Mouse (Mus musculus): ENCODE data around the gene Cdc20b. TPM values are rescaled to one million over a fixed set of nuclear protein-coding genes. Genes with fewer than 3 reads are reported as not detected.
A peak's percentile ranks its signal among the peaks of the same experiment; 100 is the strongest.

The Cdc20b gene
- not detected in 2 replicates for polyA plus RNA-seq (2016; fragmentation: Nextera tagmentation; extraction: Ambion mirVana)

GRCm38 (mm10) chr13:113034950-113035421, at the start of gene Cdc20b:
Cdc20b (plus strand) TSS chr13:113035111.
- WGBS, result 2% methylated on average over 46 of the region's 46 CpGs
- Histone ChIP-seq H3K36me3 (no peaks in the 10 kb centered on the region), H3K4me3 (peak within 1 kb of the TSS; percentile 74), H3K9me3 (no peaks in the 10 kb centered on the region), H3K27me3 (ENCODE audit: insufficient read depth, poor library complexity, severe bottlenecking) (peaks cover 44% of the 10 kb centered on the region), H3K27ac (no peak within 1 kb of the TSS), H3K4me1 (peaks cover 23% of the 10 kb centered on the region)
- DNase-seq (ENCODE audit: low spot score), result peak; percentile 73

DNA sequence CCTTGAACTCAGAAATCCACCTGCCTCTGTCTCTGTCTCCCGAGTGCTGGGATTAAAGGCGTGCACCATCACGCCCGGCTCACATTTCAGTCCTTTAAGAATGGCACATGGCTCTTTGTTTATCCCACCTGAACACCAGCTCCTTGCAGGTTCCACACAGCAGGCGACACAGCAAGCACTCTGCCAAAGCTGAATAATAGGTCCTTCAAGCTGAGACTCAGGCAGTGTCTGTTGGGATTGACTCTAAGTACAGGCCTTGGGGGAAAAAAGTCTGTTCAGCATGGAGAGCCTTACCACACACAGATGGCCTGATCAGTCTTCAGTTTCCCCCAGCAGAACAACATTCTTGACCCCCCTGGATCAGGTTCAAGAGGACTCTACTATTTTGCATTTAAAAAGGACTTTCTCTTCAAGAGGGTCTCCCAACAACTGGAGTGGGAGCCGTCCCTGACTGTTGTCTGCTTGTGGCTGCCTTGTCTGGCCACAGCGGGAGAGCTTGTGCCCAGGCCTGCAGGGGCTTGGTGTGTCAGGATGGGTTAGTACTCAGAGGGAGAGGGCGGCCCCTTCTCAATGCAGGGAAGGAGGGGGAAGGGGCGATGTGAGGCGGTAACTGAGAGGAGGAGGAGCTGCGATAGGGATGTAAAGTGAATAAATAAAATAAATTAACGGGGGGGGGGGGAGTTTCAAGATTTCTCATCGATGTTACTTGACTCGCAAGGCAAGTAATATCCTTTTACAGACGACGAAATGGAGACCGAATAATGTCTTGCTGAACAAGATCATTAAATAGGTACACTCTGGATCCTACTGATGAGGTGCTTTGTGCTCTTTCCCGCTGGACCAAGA, 49.1 kb upstream of the Cdc20b start:
- H3K9me3 ChIP-seq, result no peaks in the 10 kb centered on the region
- DNase-seq (ENCODE audit: low spot score), result no peak
- H3K27me3 ChIP-seq (ENCODE audit: insufficient read depth, poor library complexity, severe bottlenecking), result peaks cover 77% of the 10 kb centered on the region
- H3K27ac ChIP-seq, result no peak overlapping the region
- H3K36me3 ChIP-seq, result no peaks in the 10 kb centered on the region
- WGBS, result 6% methylated on average over 18 of the region's 18 CpGs
- H3K4me3 ChIP-seq, result 0 out of 2 replicates have a peak overlapping the region, but pooled peaks have one; percentile 63
- H3K4me1 ChIP-seq, result peaks cover 37% of the 10 kb centered on the region

- Histone ChIP-seq H3K36me3 (no peaks in the 10 kb centered on the region), H3K27ac (no peak overlapping the region), H3K9me3 (no peaks in the 10 kb centered on the region), H3K4me3 (peak overlapping the region; percentile 63), H3K4me1 (peaks cover 37% of the 10 kb centered on the region), H3K27me3 (ENCODE audit: insufficient read depth, poor library complexity, severe bottlenecking) (peaks cover 78% of the 10 kb centered on the region)
- under 1% methylated on average over 17 of the region's 17 CpGs for WGBS
- peak; percentile 69 for DNase-seq (ENCODE audit: low spot score)
These were observed 48.4 kb upstream of the Cdc20b start for GRCm38 (mm10) chr13:112986451-112986950.

GRCm38 (mm10) chr13:112987532-112987943, 47.4 kb upstream of the Cdc20b start, which contains the start of gene Ccno:
Ccno (plus strand) TSS chr13:112987802.
- H3K27ac ChIP-seq, result peak within 1 kb of the TSS; percentile 69
- H3K27me3 ChIP-seq (ENCODE audit: insufficient read depth, poor library complexity, severe bottlenecking), result peaks cover 81% of the 10 kb centered on the region
- H3K4me1 ChIP-seq, result peaks cover 37% of the 10 kb centered on the region
- peak within 1 kb of the TSS; percentile 63 for H3K4me3 ChIP-seq
- DNase-seq (ENCODE audit: low spot score), result peak; percentile 95
- H3K9me3 ChIP-seq, result no peaks in the 10 kb centered on the region
- under 1% methylated on average over 47 of the region's 47 CpGs for WGBS
- no peaks in the 10 kb centered on the region for H3K36me3 ChIP-seq

DNA sequence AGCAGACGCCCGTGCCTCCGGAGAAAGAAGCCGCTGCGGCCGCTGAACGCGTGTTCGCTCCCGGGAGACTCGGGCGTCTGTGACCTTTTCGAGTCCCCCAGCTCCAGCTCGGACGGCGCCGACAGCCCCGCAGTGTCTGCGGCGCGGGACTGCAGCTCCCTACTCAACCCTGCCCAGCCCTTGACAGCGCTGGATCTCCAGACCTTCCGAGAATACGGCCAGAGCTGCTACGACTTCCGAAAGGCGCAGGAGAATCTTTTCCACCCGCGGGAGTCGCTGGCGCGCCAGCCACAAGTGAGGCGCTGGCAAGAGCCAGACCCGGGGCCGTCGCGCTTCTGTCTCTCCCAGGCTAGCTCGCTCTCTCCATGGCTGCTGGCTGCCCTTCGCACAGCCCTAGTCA, 46.9 kb upstream of the Cdc20b start:
- Histone ChIP-seq H3K4me1 (peaks cover 37% of the 10 kb centered on the region), H3K9me3 (no peaks in the 10 kb centered on the region), H3K4me3 (peak overlapping the region; percentile 63), H3K27ac (peak overlapping the region; percentile 69), H3K36me3 (no peaks in the 10 kb centered on the region), H3K27me3 (ENCODE audit: insufficient read depth, poor library complexity, severe bottlenecking) (peaks cover 86% of the 10 kb centered on the region)
- DNase-seq (ENCODE audit: low spot score), result no peak
- WGBS, result under 1% methylated on average over 39 of the region's 39 CpGs

DNA sequence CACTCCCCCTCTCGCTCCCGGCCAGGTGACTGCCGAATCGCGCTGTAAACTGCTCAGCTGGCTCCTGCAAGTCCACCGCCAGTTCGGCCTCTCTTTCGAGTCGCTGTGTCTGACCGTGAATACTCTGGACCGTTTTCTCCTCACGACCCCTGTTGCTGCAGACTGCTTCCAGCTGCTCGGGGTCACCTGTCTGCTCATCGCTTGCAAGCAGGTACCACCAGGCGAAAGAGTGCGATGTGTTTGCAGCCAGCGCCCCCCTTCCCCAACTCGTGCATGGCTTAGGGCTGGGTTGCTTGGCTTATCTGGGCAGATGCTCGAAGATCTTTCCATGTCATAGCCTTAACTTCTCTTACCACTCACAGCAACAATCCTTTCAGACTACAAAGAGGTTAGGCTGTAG, 46.0 kb upstream of the Cdc20b start:
- DNase-seq (ENCODE audit: low spot score), result no peak
- H3K27ac ChIP-seq, result no peak overlapping the region
- H3K4me3 ChIP-seq, result peak overlapping the region; percentile 63
- H3K27me3 ChIP-seq (ENCODE audit: insufficient read depth, poor library complexity, severe bottlenecking), result peaks cover 93% of the 10 kb centered on the region
- H3K36me3 ChIP-seq, result no peaks in the 10 kb centered on the region
- H3K4me1 ChIP-seq, result peaks cover 44% of the 10 kb centered on the region
- under 1% methylated on average over 19 of the region's 19 CpGs for WGBS
- no peaks in the 10 kb centered on the region for H3K9me3 ChIP-seq

DNA sequence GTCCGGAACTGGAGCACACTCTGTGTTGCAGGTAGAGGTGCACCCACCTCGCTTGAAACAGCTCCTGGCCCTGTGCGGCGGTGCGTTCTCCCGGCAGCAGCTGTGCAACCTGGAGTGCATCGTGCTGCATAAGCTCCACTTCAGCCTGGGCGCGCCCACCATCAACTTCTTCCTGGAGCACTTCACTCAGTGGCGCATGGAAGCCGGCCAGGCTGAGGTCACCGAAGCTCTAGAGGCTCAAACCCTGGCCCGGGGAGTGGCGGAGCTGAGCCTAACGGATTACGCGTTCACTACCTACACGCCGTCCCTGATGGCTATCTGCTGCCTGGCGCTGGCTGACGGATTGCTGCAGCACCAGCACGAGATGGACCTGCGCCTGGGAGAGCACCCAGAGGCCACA, 45.4 kb upstream of the Cdc20b start:
- peaks cover 93% of the 10 kb centered on the region for H3K27me3 ChIP-seq (ENCODE audit: insufficient read depth, poor library complexity, severe bottlenecking)
- under 1% methylated on average over 23 of the region's 23 CpGs for WGBS
- peak; percentile 76 for DNase-seq (ENCODE audit: low spot score)
- no peaks in the 10 kb centered on the region for H3K9me3 ChIP-seq
- no peaks in the 10 kb centered on the region for H3K36me3 ChIP-seq
- H3K27ac ChIP-seq, result no peak overlapping the region
- H3K4me3 ChIP-seq, result peak overlapping the region; percentile 63
- peaks cover 49% of the 10 kb centered on the region for H3K4me1 ChIP-seq

GRCm38 (mm10) chr13:112990346-112990745, 44.6 kb upstream of the Cdc20b start:
- 17% methylated on average over 4 of the region's 4 CpGs for WGBS
- Histone ChIP-seq H3K36me3 (no peaks in the 10 kb centered on the region), H3K27ac (no peak overlapping the region), H3K4me1 (peaks cover 49% of the 10 kb centered on the region), H3K4me3 (no peak overlapping the region), H3K9me3 (no peaks in the 10 kb centered on the region), H3K27me3 (ENCODE audit: insufficient read depth, poor library complexity, severe bottlenecking) (peaks cover 98% of the 10 kb centered on the region)
- no peak for DNase-seq (ENCODE audit: low spot score)

DNA sequence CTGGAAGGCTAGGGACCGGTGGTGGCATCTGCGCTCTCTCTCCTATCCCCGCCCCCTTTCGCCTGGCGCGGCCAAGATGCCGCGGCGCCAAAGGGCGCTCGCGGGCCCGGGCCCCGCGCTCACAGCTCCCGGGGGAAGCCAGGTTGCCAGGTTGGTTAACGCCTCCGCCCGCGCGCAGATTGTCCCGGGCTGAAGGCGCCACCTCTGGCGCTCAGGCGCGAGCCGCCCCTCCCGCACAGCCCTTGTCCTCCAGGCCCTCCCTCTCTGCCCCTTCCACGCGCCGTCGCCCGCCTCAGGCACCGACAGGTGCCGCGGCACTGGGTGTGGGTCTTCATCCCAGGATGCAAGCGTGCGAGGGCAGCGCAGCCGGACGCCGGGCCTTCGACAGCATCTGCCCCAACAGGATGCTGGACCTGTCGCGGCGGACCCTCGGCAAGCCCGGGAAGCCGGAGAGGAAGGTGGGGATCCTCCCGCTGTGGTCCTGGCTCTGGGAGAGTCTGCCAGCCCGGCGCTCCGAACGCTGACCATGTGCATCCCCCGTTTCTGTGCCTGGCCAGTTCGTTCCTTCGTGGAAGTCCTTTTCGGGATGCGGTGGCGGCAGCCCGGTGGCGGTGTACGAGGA, 41.3 kb upstream of the Cdc20b start, which contains the start of gene Mcidas:
TSS of gene Mcidas (plus strand) at position 315 of the 622 bp plus-strand sequence.
- Histone ChIP-seq H3K36me3 (no peaks in the 10 kb centered on the region), H3K27ac (no peak within 1 kb of the TSS), H3K9me3 (no peaks in the 10 kb centered on the region), H3K4me1 (peaks cover 29% of the 10 kb centered on the region), H3K4me3 (peak within 1 kb of the TSS; percentile 65), H3K27me3 (ENCODE audit: insufficient read depth, poor library complexity, severe bottlenecking) (peaks cover 98% of the 10 kb centered on the region)
- DNase-seq (ENCODE audit: low spot score), result no peak
- 1% methylated on average over 63 of the region's 63 CpGs for WGBS

DNA sequence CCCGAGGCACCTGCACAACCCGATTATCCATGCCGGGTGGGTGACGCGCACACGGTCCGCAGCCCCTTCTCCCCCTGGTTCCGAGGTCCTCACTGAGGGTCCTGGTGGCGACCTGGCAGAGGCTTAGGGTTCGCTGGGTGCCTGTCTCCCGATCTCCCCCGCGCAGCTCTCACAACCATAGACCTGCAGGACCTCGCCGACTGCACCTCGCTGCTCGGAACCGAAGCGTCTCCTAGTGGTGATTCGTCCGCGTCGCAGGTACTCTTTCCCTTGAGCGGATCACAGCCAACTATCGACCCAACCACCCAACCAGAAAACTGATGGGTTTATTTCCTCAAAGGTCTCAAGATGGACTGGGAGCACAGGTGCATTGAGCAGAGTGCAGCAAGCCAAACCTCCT, 40.7 kb upstream of the Cdc20b start:
- peaks cover 28% of the 10 kb centered on the region for H3K4me1 ChIP-seq
- H3K27me3 ChIP-seq (ENCODE audit: insufficient read depth, poor library complexity, severe bottlenecking), result peaks cover 98% of the 10 kb centered on the region
- H3K9me3 ChIP-seq, result no peaks in the 10 kb centered on the region
- peak overlapping the region; percentile 65 for H3K4me3 ChIP-seq
- DNase-seq (ENCODE audit: low spot score), result peak; percentile 83
- whole genome bisulfite sequencing, result 2% methylated on average over 25 of the region's 25 CpGs
- H3K36me3 ChIP-seq, result no peaks in the 10 kb centered on the region
- H3K27ac ChIP-seq, result no peak overlapping the region

GRCm38 (mm10) chr13:112996407-112996806, 38.5 kb upstream of the Cdc20b start:
- Histone ChIP-seq H3K36me3 (no peaks in the 10 kb centered on the region), H3K4me3 (no peak overlapping the region), H3K27me3 (ENCODE audit: insufficient read depth, poor library complexity, severe bottlenecking) (peaks cover 98% of the 10 kb centered on the region), H3K27ac (no peak overlapping the region), H3K4me1 (peaks cover 21% of the 10 kb centered on the region), H3K9me3 (no peaks in the 10 kb centered on the region)
- DNase-seq (ENCODE audit: low spot score), result no peak
- WGBS, result 67% methylated on average over 4 of the region's 4 CpGs

GRCm38 (mm10) chr13:112997369-112997768, 37.5 kb upstream of the Cdc20b start:
- Histone ChIP-seq H3K4me3 (no peak overlapping the region), H3K36me3 (no peaks in the 10 kb centered on the region), H3K27ac (no peak overlapping the region), H3K9me3 (no peaks in the 10 kb centered on the region), H3K27me3 (ENCODE audit: insufficient read depth, poor library complexity, severe bottlenecking) (peaks cover 94% of the 10 kb centered on the region), H3K4me1 (peaks cover 21% of the 10 kb centered on the region)
- no peak for DNase-seq (ENCODE audit: low spot score)
- 70% methylated on average over 6 of the region's 6 CpGs for WGBS
